Mouse (Mus musculus): ENCODE data around the gene Tbl3.

The Tbl3 gene

GRCm38 (mm10) chr17:24653967-24654710 is 53.3 kb downstream of the Tbl3 start:
- peak in 1 of 2 experiments; percentile 60 for DNase-seq (ENCODE audit: low spot score in 2 of 2)

- DNase-seq (ENCODE audit: low spot score in 2 of 2): no peak
Observed at GRCm38 (mm10) chr17:24651835-24652234, 55.6 kb downstream of the Tbl3 start.

- no peak for DNase-seq (ENCODE audit: low spot score in 2 of 2)
Observed at GRCm38 (mm10) chr17:24650766-24651165, 56.7 kb downstream of the Tbl3 start.

- DNase-seq (ENCODE audit: low spot score in 2 of 2): no peak
Observed at GRCm38 (mm10) chr17:24650070-24650616, 57.3 kb downstream of the Tbl3 start, which contains the start of gene Slc9a3r2. Gene Slc9a3r2, minus strand, starts transcription at chr17:24650327.

GRCm38 (mm10) chr17:24649581-24650069 is 57.8 kb downstream of the Tbl3 start:
- DNase-seq (ENCODE audit: low spot score in 2 of 2): peak in 1 of 2 experiments; percentile 31

GRCm38 (mm10) chr17:24648731-24649377 is 58.6 kb downstream of the Tbl3 start:
- no peak for DNase-seq (ENCODE audit: low spot score in 2 of 2)
